Mouse (Mus musculus) limb, embryonic 12.5 days (tissue): ENCODE data around the gene Rabl6. TPM values are rescaled to one million over a fixed set of nuclear protein-coding genes. Genes with fewer than 3 reads are reported as not detected.

Source experiments
- ATAC-seq: fragments of 200-750 bp; cut with Nextera tagmentation; 2 replicates; pipeline ENCODE4 v1.8.0; 2017; ENCODE audit warnings: low read depth, moderate TSS enrichment; ENCODE audit not compliant: insufficient number of reproducible peaks, insufficient read depth, low FRiP score, low TSS enrichment
- H3K27ac ChIP-seq: fragments of 300-500 bp; sonication (generic); 2 replicates; pipeline ENCODE4 v1.5.1; 2016; ENCODE audit warnings: mild to moderate bottlenecking, moderate library complexity
- H3K27me3 ChIP-seq: fragments of 300-500 bp; sonication (generic); 2 replicates; pipeline ENCODE4 v1.6.1; 2016; ENCODE audit warnings: mild to moderate bottlenecking, moderate library complexity
- H3K36me3 ChIP-seq: fragments of 300-500 bp; sonication (generic); 2 replicates; pipeline ENCODE4 v1.6.1; 2016; ENCODE audit warnings: mild to moderate bottlenecking, moderate library complexity
- H3K4me1 ChIP-seq: fragments of 300-500 bp; sonication (generic); replicated peaks from 2 replicates; pipeline ENCODE4 v1.6.1; 2016
- H3K4me2 ChIP-seq: fragments of 300-500 bp; sonication (generic); 2 replicates; pipeline ENCODE4 v1.6.1; 2016; ENCODE audit warnings: mild to moderate bottlenecking, moderate library complexity
- H3K4me3 ChIP-seq: fragments of 300-500 bp; sonication (generic); replicated peaks from 2 replicates; pipeline ENCODE4 v1.5.1; 2016; ENCODE audit warnings: mild to moderate bottlenecking
- H3K9ac ChIP-seq: fragments of 300-500 bp; sonication (generic); replicated peaks from 2 replicates; pipeline ENCODE4 v1.6.1; 2016; ENCODE audit warnings: mild to moderate bottlenecking, moderate library complexity
- H3K9me3 ChIP-seq: fragments of 300-500 bp; sonication (generic); 2 replicates; pipeline ENCODE4 v1.6.1; 2016; ENCODE audit warnings: mild to moderate bottlenecking, moderate library complexity
- WGBS: fragments of 180-500 bp; shearing (Covaris S2); methylation state at CpG from one replicate; pipeline ENCODE4 v1.1.7; 2016; 5-methylcytosine and 5-hydroxymethylcytosine counted together
- polyA plus RNA-seq: library from polyadenylated mRNA; unstranded; fragments of >200 nt; fragmentation: Nextera tagmentation; extraction: Ambion mirVana; gene quantifications from 2 replicates; pipeline ENCODE4 v1.2.1, GENCODE M21; 2016

Gene Rabl6
- polyA plus RNA-seq, 1 experiment from 2014 or later: 81.3 TPM

- no peak overlapping the region for H3K4me3 ChIP-seq
- no peak overlapping the region for H3K9ac ChIP-seq
- H3K4me1 ChIP-seq: peaks cover 16% of the 10 kb centered on the region
- no peak for ATAC-seq
- H3K4me2 ChIP-seq: no peak overlapping the region
- no peaks in the 10 kb centered on the region for H3K27me3 ChIP-seq
- no peak overlapping the region for H3K27ac ChIP-seq
- 95% methylated on average over 4 of the region's 4 CpGs for WGBS
- H3K9me3 ChIP-seq: no peaks in the 10 kb centered on the region
- H3K36me3 ChIP-seq: peaks cover 44% of the 10 kb centered on the region
Measured at GRCm38 (mm10) chr2:25540541-25540948, 67.8 kb downstream of the Rabl6 start.

- Histone ChIP-seq H3K27me3 (no peaks in the 10 kb centered on the region), H3K4me2 (no peak overlapping the region), H3K36me3 (peaks cover 69% of the 10 kb centered on the region), H3K9ac (no peak overlapping the region), H3K4me1 (peaks cover under 1% of the 10 kb centered on the region), H3K27ac (no peak overlapping the region), H3K4me3 (no peak overlapping the region), H3K9me3 (no peaks in the 10 kb centered on the region)
- 90% methylated on average over 8 of the region's 8 CpGs for WGBS
- ATAC-seq: no peak
Measured at GRCm38 (mm10) chr2:25536531-25536930, 71.8 kb downstream of the Rabl6 start.

GRCm38 (mm10) chr2:25534866-25535182, 73.5 kb downstream of the Rabl6 start:
- WGBS: 93% methylated on average over 2 of the region's 2 CpGs
- H3K4me1 ChIP-seq: no peaks in the 10 kb centered on the region
- H3K4me2 ChIP-seq: no peak overlapping the region
- no peak overlapping the region for H3K9ac ChIP-seq
- ATAC-seq: no peak
- peaks cover 84% of the 10 kb centered on the region for H3K36me3 ChIP-seq
- H3K4me3 ChIP-seq: no peak overlapping the region
- no peaks in the 10 kb centered on the region for H3K9me3 ChIP-seq
- no peak overlapping the region for H3K27ac ChIP-seq
- H3K27me3 ChIP-seq: no peaks in the 10 kb centered on the region

GRCm38 (mm10) chr2:25534178-25534865, 74.0 kb downstream of the Rabl6 start:
- no peak overlapping the region for H3K4me2 ChIP-seq
- WGBS: 92% methylated on average over 3 of the region's 3 CpGs
- H3K27ac ChIP-seq: no peak overlapping the region
- H3K9ac ChIP-seq: no peak overlapping the region
- H3K4me1 ChIP-seq: no peaks in the 10 kb centered on the region
- no peaks in the 10 kb centered on the region for H3K9me3 ChIP-seq
- H3K36me3 ChIP-seq: peaks cover 84% of the 10 kb centered on the region
- no peak for ATAC-seq
- no peaks in the 10 kb centered on the region for H3K27me3 ChIP-seq
- no peak overlapping the region for H3K4me3 ChIP-seq

- H3K4me1 ChIP-seq: no peaks in the 10 kb centered on the region
- no peaks in the 10 kb centered on the region for H3K27me3 ChIP-seq
- no peak overlapping the region for H3K4me3 ChIP-seq
- no peaks in the 10 kb centered on the region for H3K9me3 ChIP-seq
- 94% methylated on average over 2 of the region's 2 CpGs for WGBS
- H3K36me3 ChIP-seq: peaks cover 88% of the 10 kb centered on the region
- H3K27ac ChIP-seq: no peak overlapping the region
- no peak overlapping the region for H3K4me2 ChIP-seq
- no peak overlapping the region for H3K9ac ChIP-seq
- ATAC-seq: no peak
Measured at GRCm38 (mm10) chr2:25533707-25534106, 74.6 kb downstream of the Rabl6 start.

Other genes with a start within 250 kb of the Rabl6 start
- gene Uap1l1, start 242.8 kb downstream of the Rabl6 start, polyA plus RNA-seq: 7.2 and 7.8 TPM in 2 replicates
- 63.4 and 69.0 TPM in 2 replicates for gene Sapcd2, start 236.2 kb downstream of the Rabl6 start, polyA plus RNA-seq
- 0.15 and 0.31 TPM in 2 replicates for gene Entpd2, start 212.6 kb downstream of the Rabl6 start, polyA plus RNA-seq
- gene Npdc1, start 209.2 kb downstream of the Rabl6 start, polyA plus RNA-seq: 10.9 and 12.6 TPM in 2 replicates
- gene Fut7, start 185.3 kb downstream of the Rabl6 start, polyA plus RNA-seq: not detected in 2 replicates
- gene Abca2, start 179.8 kb downstream of the Rabl6 start, polyA plus RNA-seq: 3.5 and 5.3 TPM in 2 replicates
- gene Clic3, start 151.7 kb downstream of the Rabl6 start, polyA plus RNA-seq: 0.68 and 1.0 TPM in 2 replicates
- 23.2 and 23.6 TPM in 2 replicates for gene Paxx, start 147.4 kb downstream of the Rabl6 start, polyA plus RNA-seq
- 0.35 and 0.50 TPM in 2 replicates for gene Ptgds, start 138.5 kb downstream of the Rabl6 start, polyA plus RNA-seq
- gene Lcn12, start 114.6 kb downstream of the Rabl6 start, polyA plus RNA-seq: not detected in 2 replicates
- gene Fbxw5, start 107.8 kb downstream of the Rabl6 start, polyA plus RNA-seq: 68.4 and 76.8 TPM in 2 replicates
- 4.0 and 6.1 TPM in 2 replicates for gene C8g, start 106.8 kb downstream of the Rabl6 start, polyA plus RNA-seq
- gene Traf2, start 61.6 kb downstream of the Rabl6 start, polyA plus RNA-seq: 36.9 and 39.2 TPM in 2 replicates
- gene Edf1, start 50.7 kb downstream of the Rabl6 start, polyA plus RNA-seq: 320 and 329 TPM in 2 replicates
- gene Mamdc4, start 33.7 kb downstream of the Rabl6 start, polyA plus RNA-seq: 2.3 and 3.0 TPM in 2 replicates
- gene Phpt1, start 33.3 kb downstream of the Rabl6 start, polyA plus RNA-seq: 183 and 184 TPM in 2 replicates
- 0.08 and 0.23 TPM in 2 replicates for gene Ajm1, start 26.8 kb downstream of the Rabl6 start, polyA plus RNA-seq
- gene Ccdc183, start 9.2 kb upstream of the Rabl6 start, polyA plus RNA-seq: 0.18 and 0.27 TPM in 2 replicates
- 21.9 and 22.6 TPM in 2 replicates for gene Tmem141, start 13.5 kb upstream of the Rabl6 start, polyA plus RNA-seq
- 0.40 and 0.68 TPM in 2 replicates for gene Fcna, start 19.5 kb upstream of the Rabl6 start, polyA plus RNA-seq
- gene Lcn8, start 44.6 kb upstream of the Rabl6 start, polyA plus RNA-seq: 0.36 TPM in 1 of 2 replicates, not detected in the other
- not detected in 2 replicates for gene Lcn5, start 49.4 kb upstream of the Rabl6 start, polyA plus RNA-seq
- not detected in 2 replicates for gene Lcn6, start 68.3 kb upstream of the Rabl6 start, polyA plus RNA-seq
- gene Lcn10, start 74.2 kb upstream of the Rabl6 start, polyA plus RNA-seq: not detected in 2 replicates
- gene Obp2a, start 91.5 kb upstream of the Rabl6 start, polyA plus RNA-seq: not detected in 2 replicates
- gene Bmyc, start 98.2 kb upstream of the Rabl6 start, polyA plus RNA-seq: 91.2 and 91.3 TPM in 2 replicates
- gene Obp2b, start 128.5 kb upstream of the Rabl6 start, polyA plus RNA-seq: not detected in 2 replicates
- not detected in 2 replicates for gene Lcn3, start 157.0 kb upstream of the Rabl6 start, polyA plus RNA-seq
- gene Lcn11, start 168.5 kb upstream of the Rabl6 start, polyA plus RNA-seq: not detected in 2 replicates
- not detected in 2 replicates for gene Gm13539, start 173.7 kb upstream of the Rabl6 start, polyA plus RNA-seq
- not detected in 2 replicates for gene Glt6d1, start 207.3 kb upstream of the Rabl6 start, polyA plus RNA-seq
- not detected in 2 replicates for gene Lcn9, start 214.6 kb upstream of the Rabl6 start, polyA plus RNA-seq
- gene Sohlh1, start 238.7 kb upstream of the Rabl6 start, polyA plus RNA-seq: 0.16 TPM in 1 of 2 replicates, not detected in the other